Comparison of ENCODE assay signal across 24 mouse cellular contexts in the genomic region with DNA sequence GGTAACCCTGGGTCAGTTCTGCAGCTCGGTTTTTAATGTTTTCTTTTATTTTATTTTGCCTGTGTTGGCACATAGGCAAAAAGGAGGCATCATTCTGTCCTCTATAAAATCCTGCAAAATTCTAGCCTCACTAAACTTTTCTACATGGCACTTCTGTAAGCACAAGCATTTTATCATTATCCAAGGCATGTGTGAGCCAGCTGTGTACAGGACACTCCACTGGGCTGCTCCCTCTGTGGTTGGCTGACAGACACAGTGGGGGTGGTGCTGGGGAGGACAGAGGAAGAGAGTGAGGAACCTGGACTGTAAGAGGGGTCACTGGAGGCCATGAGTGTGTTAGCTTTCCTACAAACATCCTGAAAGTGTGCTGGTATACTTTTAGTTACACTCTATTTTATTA. TPM values are rescaled to one million over a fixed set of nuclear protein-coding genes. Genes with fewer than 3 reads are reported as not detected.
A peak's percentile ranks its signal among the peaks of the same experiment; 100 is the strongest.
DNase-seq lines count a peak whose midpoint lies in the region; ATAC-seq and TF ChIP-seq lines count a peak whose summit lies in the region.
"Had no signal": no experiment of that assay in that cellular context is flagged by ENCODE, and none has a peak within 500 bp of the region (broad histone marks: within the 10 kb centered on the region; RNA-seq: fewer than 3 reads in every experiment).

No protein-coding gene starts in this region.

- no peak for ATAC-seq in liver, embryonic 13.5 days (ENCODE audit: low read depth)
- ATAC-seq in liver, embryonic 11.5 days (replicated peaks; ENCODE audit: low FRiP score) = no peak
- 0 out of 2 replicates have a peak, but pooled peaks have one; percentile 30 for ATAC-seq in G1E (ENCODE audit: extremely low read depth, insufficient number of reproducible peaks, low FRiP score, poor library complexity, severe bottlenecking)
- ATAC-seq in granulocyte monocyte progenitor cell, adult 5-6 weeks (replicated peaks; ENCODE audit: poor library complexity, severe bottlenecking) = peak; percentile 40; the same call in 1 of the 2 replicates
- ATAC-seq in erythroid progenitor cell, adult 5-6 weeks (replicated peaks; ENCODE audit: low FRiP score, poor library complexity, severe bottlenecking) = no peak
- ATAC-seq: activated CD4-positive, CD25-positive, alpha-beta regulatory T cell, adult 4 months; forebrain, embryonic 14.5 days; hindbrain, postnatal 0 days; Patski had no signal

- no peaks in the 10 kb centered on the region for H3K27me3 ChIP-seq in liver, embryonic 13.5 days
- H3K27me3 ChIP-seq in liver, embryonic 11.5 days (replicated peaks; ENCODE audit: control insufficient read depth, insufficient read depth, low read length) = no peaks in the 10 kb centered on the region
- no peaks in the 10 kb centered on the region for H3K27me3 ChIP-seq in G1E (ENCODE audit: insufficient read depth, low read length)
- H3K27me3 ChIP-seq: hindbrain, embryonic 13.5 days; Patski had no signal

- no peak overlapping the region for H3K4me2 ChIP-seq in liver, embryonic 13.5 days
- no peak overlapping the region for H3K4me2 ChIP-seq in liver, embryonic 11.5 days
- H3K4me2 ChIP-seq: hindbrain, embryonic 13.5 days had no signal

- 74% methylated on average over 1 of the region's 1 CpGs for WGBS in liver, embryonic 13.5 days (ENCODE audit: insufficient replicate concordance)
- 73% methylated on average over 1 of the region's 1 CpGs for WGBS in liver, embryonic 11.5 days

- H3K9me3 ChIP-seq in liver, embryonic 13.5 days (replicated peaks) = no peaks in the 10 kb centered on the region
- H3K9me3 ChIP-seq in liver, embryonic 11.5 days (ENCODE audit: control insufficient read depth, low read length) = no peaks in the 10 kb centered on the region
- no peaks in the 10 kb centered on the region for H3K9me3 ChIP-seq in G1E (replicated peaks)
- H3K9me3 ChIP-seq: forebrain, embryonic 10.5 days; heart, embryonic 10.5 days; hindbrain, embryonic 13.5 days had no signal

- no peak for TF ChIP-seq CTCF in G1E (IDR thresholded peaks at IDR 0.05; ENCODE audit: low read depth, low read length)

- no peak overlapping the region for H3K4me3 ChIP-seq in liver, embryonic 13.5 days (replicated peaks)
- no peak overlapping the region for H3K4me3 ChIP-seq in liver, embryonic 11.5 days (ENCODE audit: low read depth, low read length)
- no peak overlapping the region for H3K4me3 ChIP-seq in G1E (ENCODE audit: low read depth, low read length)
- H3K4me3 ChIP-seq: forebrain, embryonic 10.5 days; gastrocnemius, adult 2 months; heart, embryonic 10.5 days; hindbrain, embryonic 13.5 days had no signal

- no peak overlapping the region for H3K9ac ChIP-seq in liver, embryonic 13.5 days
- H3K9ac ChIP-seq in liver, embryonic 11.5 days (ENCODE audit: low read depth, low read length) = no peak overlapping the region
- H3K9ac ChIP-seq: hindbrain, embryonic 13.5 days had no signal

- DNase-seq in embryo, embryonic 10.5 days (ENCODE audit: low spot score) = peak; percentile 28
- no peak for DNase-seq in embryo, embryonic 9.5 days (ENCODE audit: extremely low spot score)
- no peak for DNase-seq in liver, embryonic 13.5 days
- no peak for DNase-seq in liver, embryonic 11.5 days (ENCODE audit: low spot score)
- DNase-seq in G1E (ENCODE audit: low spot score) = no peak
- no peak for DNase-seq in kidney, adult 9 months
- DNase-seq: adrenal gland, adult 2 months; adrenal gland, postnatal 25 days; cerebellum, adult 18-20 months; cerebellum, adult 9-11 months; cerebellum, postnatal 36 days; gastrocnemius, adult 2 months; gastrocnemius, postnatal 25 days; heart, adult 18-20 months; heart, postnatal 10 days had no signal

- H3K36me3 ChIP-seq in liver, embryonic 13.5 days = peaks cover 92% of the 10 kb centered on the region
- H3K36me3 ChIP-seq in liver, embryonic 11.5 days (ENCODE audit: control insufficient read depth, insufficient read depth, low read length) = peaks cover 39% of the 10 kb centered on the region
- peaks cover 94% of the 10 kb centered on the region for H3K36me3 ChIP-seq in G1E (replicated peaks)

- no peaks in the 10 kb centered on the region for H3K4me1 ChIP-seq in liver, embryonic 13.5 days (replicated peaks)
- no peaks in the 10 kb centered on the region for H3K4me1 ChIP-seq in liver, embryonic 11.5 days (replicated peaks; ENCODE audit: control insufficient read depth, insufficient read depth, low read length)
- peaks cover 54% of the 10 kb centered on the region for H3K4me1 ChIP-seq in G1E (ENCODE audit: insufficient read depth, low read depth, low read length)
- H3K4me1 ChIP-seq: forebrain, embryonic 10.5 days; hindbrain, embryonic 13.5 days had no signal

- peak overlapping the region; percentile 32; the same call in 1 of the 2 replicates for H3K27ac ChIP-seq in liver, embryonic 13.5 days
- H3K27ac ChIP-seq in liver, embryonic 11.5 days (ENCODE audit: low read depth, low read length) = no peak overlapping the region
- H3K27ac ChIP-seq: forebrain, embryonic 10.5 days; gastrocnemius, adult 2 months; heart, embryonic 10.5 days; hindbrain, embryonic 13.5 days; hindbrain, postnatal 0 days had no signal

RNA-seq across cellular contexts. Expression of a gene that starts 49.4 kb away (rescaled TPM):
- polyA plus RNA-seq in liver, embryonic 13.5 days (2015; fragmentation: Nextera tagmentation; extraction: Ambion mirVana) = 0.75 and 1.2 TPM in 2 replicates
- polyA plus RNA-seq in liver, embryonic 11.5 days (2014; fragmentation: Nextera tagmentation; extraction: Ambion mirVana) = 1.9 and 2.3 TPM in 2 replicates
- total RNA-seq in G1E (2014; fragmentation: Nextera tagmentation) = 19.3 and 21.8 TPM in 2 replicates
- total RNA-seq in G1E (2017) = 4.1 and 4.8 TPM in 2 replicates
- polyA plus RNA-seq in G1E (2012) = 1.8 and 2.1 TPM in 2 replicates
- 2.7 and 15.3 TPM in 2 replicates for total RNA-seq in granulocyte monocyte progenitor cell, adult 5-6 weeks (2014; fragmentation: Nextera tagmentation)
- 2.0 and 3.4 TPM in 2 replicates for total RNA-seq in granulocyte monocyte progenitor cell, adult 5-6 weeks (2017)
- not detected in 2 replicates for total RNA-seq in erythroid progenitor cell, adult 5-6 weeks (2015; ENCODE audit: low replicate concordance)
- total RNA-seq in erythroid progenitor cell, adult 5-6 weeks (2017; ENCODE audit: low replicate concordance) = 3.5 TPM in 1 of 2 replicates, not detected in the other

Comparison
In these comparisons a context has a peak if more than half of its experiments do, and no peak if none do; other contexts are left out.
1. ATAC-seq: peak in G1E (single experiment) and granulocyte monocyte progenitor cell, adult 5-6 weeks (single experiment); none in liver, embryonic 13.5 days (single experiment), liver, embryonic 11.5 days (single experiment) and erythroid progenitor cell, adult 5-6 weeks (single experiment).